Mouse (Mus musculus) cerebellum, adult 2 months (tissue): Measurements from ENCODE around the gene Scfd2. TPM values are rescaled to one million over a fixed set of nuclear protein-coding genes. Genes with fewer than 3 reads are reported as not detected.

Source experiments
- DNase-seq, 2 experiments: peaks; one replicate each; pipeline ENCODE4 v3.0.0; 2021
- H3K27ac ChIP-seq: fragments of 200-500 bp; 2 replicates; pipeline ENCODE4 v1.5.1; 2012; ENCODE audit warnings: low read length, control low read depth, inconsistent platforms; ENCODE audit not compliant: insufficient read depth
- H3K27me3 ChIP-seq: fragments of 200-500 bp; 2 replicates; pipeline ENCODE4 v1.6.1; 2012; ENCODE audit warnings: inconsistent platforms, mild to moderate bottlenecking, low read length, moderate library complexity; ENCODE audit not compliant: control insufficient read depth, insufficient read depth
- H3K4me1 ChIP-seq: fragments of 200-500 bp; 2 replicates; pipeline ENCODE4 v1.6.1; 2011; ENCODE audit warnings: low read length; ENCODE audit not compliant: control insufficient read depth, insufficient read depth
- H3K4me3 ChIP-seq: fragments of 200-500 bp; replicated peaks from 2 replicates; pipeline ENCODE3; 2011; ENCODE audit warnings: mild to moderate bottlenecking, low read depth, low read length, control low read depth; ENCODE audit not compliant: insufficient read depth
- CTCF ChIP-seq: fragments of 200-500 bp; IDR thresholded peaks from 2 replicates; pipeline ENCODE4 v1.5.1; 2011; ENCODE audit warnings: low read depth, mild to moderate bottlenecking, control low read depth, low read length, moderate library complexity, borderline replicate concordance; ENCODE audit not compliant: insufficient read depth
- POLR2A ChIP-seq: fragments of 200-500 bp; IDR thresholded peaks from 2 replicates; pipeline ENCODE4 v1.6.1; 2011; ENCODE audit warnings: low read length, control low read depth, borderline replicate concordance; ENCODE audit not compliant: insufficient read depth
- WGBS: fragments of 180-500 bp; shearing (Covaris S2); methylation state at CpG from one replicate; pipeline ENCODE4 v1.1.7; 2018; 5-methylcytosine and 5-hydroxymethylcytosine counted together
- polyA plus RNA-seq: library from polyadenylated mRNA; depleted of rRNA; stranded (reverse); fragments of >200 nt; gene quantifications from 2 replicates; pipeline ENCODE4 v1.2.3, GENCODE M21; 2012

Scfd2 gene
- polyA plus RNA-seq, 1 experiment: 17.7 TPM

- no peak for DNase-seq
- Histone ChIP-seq H3K27ac (no peak overlapping the region), H3K4me1 (no peaks in the 10 kb centered on the region), H3K27me3 (no peaks in the 10 kb centered on the region), H3K4me3 (no peak overlapping the region)
- 61% methylated on average over 9 of the region's 9 CpGs for WGBS
- TF ChIP-seq POLR2A: no peak
- no peak for TF ChIP-seq CTCF
Observed at GRCm38 (mm10) chr5:74189484-74190160, 341.9 kb downstream of the Scfd2 start.

GRCm38 (mm10) chr5:74188886-74189285 is 342.7 kb downstream of the Scfd2 start:
- Histone ChIP-seq H3K4me1 (no peaks in the 10 kb centered on the region), H3K27me3 (no peaks in the 10 kb centered on the region), H3K27ac (no peak overlapping the region), H3K4me3 (no peak overlapping the region)
- TF ChIP-seq CTCF (no peak), POLR2A (no peak)
- no peak for DNase-seq
- WGBS: 97% methylated on average over 8 of the region's 8 CpGs

DNA sequence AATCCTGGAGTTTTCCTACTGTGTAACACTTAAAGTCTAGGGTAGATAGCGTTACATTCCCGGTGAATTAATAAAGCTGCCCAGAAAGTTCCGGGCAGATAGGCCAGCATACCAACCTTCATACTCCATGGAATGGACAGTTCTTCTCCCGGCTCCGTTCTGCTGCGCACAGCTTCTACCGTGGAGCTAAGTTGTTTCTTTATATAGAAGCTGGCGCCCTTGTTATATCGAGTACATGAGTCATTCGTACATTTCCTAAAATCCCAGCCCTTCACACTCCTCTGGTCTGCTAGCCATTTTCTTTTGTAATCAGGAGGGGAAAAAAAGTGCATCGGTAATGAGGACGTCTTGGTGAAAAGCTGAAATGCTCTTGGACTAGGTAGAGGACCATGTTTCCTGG is 343.5 kb downstream of the Scfd2 start:
- TF ChIP-seq POLR2A (no peak), CTCF (no peak)
- Histone ChIP-seq H3K27me3 (no peaks in the 10 kb centered on the region), H3K27ac (no peak overlapping the region), H3K4me1 (no peaks in the 10 kb centered on the region), H3K4me3 (no peak overlapping the region)
- no peak for DNase-seq
- 97% methylated on average over 12 of the region's 12 CpGs for WGBS

- no peak for DNase-seq
- Histone ChIP-seq H3K27ac (no peak overlapping the region), H3K27me3 (no peaks in the 10 kb centered on the region), H3K4me1 (no peaks in the 10 kb centered on the region), H3K4me3 (no peak overlapping the region)
- 79% methylated on average over 9 of the region's 9 CpGs for WGBS
- TF ChIP-seq POLR2A (no peak), CTCF (no peak)
Observed at GRCm38 (mm10) chr5:74184607-74185006, 347.0 kb downstream of the Scfd2 start.

DNA sequence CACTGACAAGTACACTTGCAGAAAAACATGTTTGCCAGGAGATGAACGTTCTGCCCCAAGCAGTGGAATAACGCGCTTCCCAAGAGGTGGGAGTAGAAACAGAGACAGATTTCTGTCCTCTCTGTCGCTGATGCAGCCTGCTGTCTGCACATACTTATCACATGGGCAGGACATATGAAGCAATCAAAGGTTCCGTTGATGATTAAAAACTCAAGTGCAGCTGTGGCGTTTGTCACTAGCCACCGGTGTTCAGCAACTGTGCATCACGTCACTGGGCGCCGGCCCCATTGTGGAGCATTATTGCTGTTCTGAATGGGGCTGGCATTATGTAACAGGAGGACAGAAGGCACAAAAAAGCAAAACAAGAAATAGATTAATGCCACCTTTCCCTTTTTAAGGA is 348.4 kb downstream of the Scfd2 start:
- Histone ChIP-seq H3K4me1 (no peaks in the 10 kb centered on the region), H3K27ac (no peak overlapping the region), H3K4me3 (no peak overlapping the region), H3K27me3 (no peaks in the 10 kb centered on the region)
- no peak for DNase-seq
- TF ChIP-seq POLR2A (no peak), CTCF (no peak)
- 62% methylated on average over 10 of the region's 10 CpGs for WGBS

- TF ChIP-seq POLR2A: no peak
- no peak for TF ChIP-seq CTCF
- no peak overlapping the region for H3K27ac ChIP-seq
- DNase-seq: no peak
- WGBS: 67% methylated on average over 10 of the region's 10 CpGs
- H3K4me3 ChIP-seq: no peak overlapping the region
- H3K27me3 ChIP-seq: no peaks in the 10 kb centered on the region
- H3K4me1 ChIP-seq: peaks cover 9% of the 10 kb centered on the region
Observed at GRCm38 (mm10) chr5:74180216-74180615, 351.3 kb downstream of the Scfd2 start.

- Histone ChIP-seq H3K27me3 (no peaks in the 10 kb centered on the region), H3K4me3 (no peak overlapping the region), H3K27ac (no peak overlapping the region), H3K4me1 (peaks cover 10% of the 10 kb centered on the region)
- peak; percentile 28 to 49 for DNase-seq
- no peak for TF ChIP-seq POLR2A
- no peak for TF ChIP-seq CTCF
- 20% methylated on average over 14 of the region's 14 CpGs for WGBS
Observed at GRCm38 (mm10) chr5:74175526-74176270, 355.9 kb downstream of the Scfd2 start.

GRCm38 (mm10) chr5:74173162-74173844 is 358.3 kb downstream of the Scfd2 start:
- TF ChIP-seq POLR2A: no peak
- no peak for TF ChIP-seq CTCF
- Histone ChIP-seq H3K4me1 (peaks cover 10% of the 10 kb centered on the region), H3K27me3 (no peaks in the 10 kb centered on the region), H3K27ac (no peak overlapping the region), H3K4me3 (no peak overlapping the region)
- no peak for DNase-seq
- 72% methylated on average over 18 of the region's 18 CpGs for WGBS
